Mouse (Mus musculus): ENCODE data around the gene Gpr137c. TPM values are rescaled to one million over a fixed set of nuclear protein-coding genes. Genes with fewer than 3 reads are reported as not detected.

Gene Gpr137c
- polyA plus RNA-seq, 1 experiment from 2014 or later, result 12.8 TPM

DNA sequence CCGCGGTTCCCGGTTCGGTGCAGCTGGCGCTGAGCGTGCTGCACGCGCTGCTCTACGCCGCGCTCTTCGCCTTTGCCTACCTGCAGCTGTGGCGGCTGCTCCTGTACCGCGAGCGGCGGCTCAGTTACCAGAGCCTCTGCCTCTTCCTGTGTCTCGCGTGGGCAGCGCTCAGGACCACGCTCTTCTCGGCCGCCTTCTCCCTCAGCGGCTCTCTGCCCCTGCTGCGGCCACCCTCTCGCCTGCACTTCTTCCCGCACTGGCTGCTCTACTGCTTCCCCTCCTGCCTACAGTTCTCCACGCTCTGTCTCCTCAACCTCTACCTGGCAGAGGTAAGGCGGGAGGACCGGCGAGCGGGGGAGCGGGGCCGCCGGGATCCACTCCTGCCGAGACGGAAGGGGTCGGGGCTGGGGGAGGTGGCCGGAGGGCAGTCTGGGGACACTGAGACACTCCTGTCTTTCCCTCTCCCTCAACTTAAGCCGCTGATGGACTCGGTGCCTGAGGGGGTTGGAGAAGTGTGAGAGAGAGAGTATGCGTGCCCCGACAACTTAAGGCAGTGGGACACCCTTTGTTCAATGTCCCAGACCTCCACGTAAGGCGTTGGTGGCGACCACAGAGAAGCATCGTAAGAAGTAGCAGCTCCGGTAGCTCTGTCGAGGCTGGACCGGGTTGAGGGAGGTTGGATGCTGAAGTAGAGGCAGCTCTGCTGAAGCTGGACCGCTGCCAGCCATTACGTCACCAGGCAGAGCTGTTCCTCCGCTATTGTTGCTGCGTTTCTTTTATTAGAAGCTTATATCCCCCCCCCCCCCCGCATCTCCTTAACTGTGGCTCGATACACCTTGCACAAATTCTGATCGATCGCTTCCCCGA lies 806 bp downstream of the Gpr137c start, which contains the start of gene Txndc16:
Txndc16 (minus strand) TSS at position 239 of the 867 bp plus-strand sequence.
- Histone ChIP-seq H3K36me3 (no peaks in the 10 kb centered on the region), H3K4me3 (peak within 1 kb of the TSS; percentile 86), H3K27me3 (no peaks in the 10 kb centered on the region), H3K4me2 (replicated peaks) (peak within 1 kb of the TSS; percentile 63), H3K4me1 (peaks cover 18% of the 10 kb centered on the region), H3K9ac (replicated peaks) (peak within 1 kb of the TSS; percentile 99), H3K9me3 (no peaks in the 10 kb centered on the region), H3K27ac (replicated peaks) (peak within 1 kb of the TSS; percentile 98)
- ATAC-seq (replicated peaks), result peak; percentile 51
- under 1% methylated on average over 58 of the region's 59 CpGs for WGBS

DNA sequence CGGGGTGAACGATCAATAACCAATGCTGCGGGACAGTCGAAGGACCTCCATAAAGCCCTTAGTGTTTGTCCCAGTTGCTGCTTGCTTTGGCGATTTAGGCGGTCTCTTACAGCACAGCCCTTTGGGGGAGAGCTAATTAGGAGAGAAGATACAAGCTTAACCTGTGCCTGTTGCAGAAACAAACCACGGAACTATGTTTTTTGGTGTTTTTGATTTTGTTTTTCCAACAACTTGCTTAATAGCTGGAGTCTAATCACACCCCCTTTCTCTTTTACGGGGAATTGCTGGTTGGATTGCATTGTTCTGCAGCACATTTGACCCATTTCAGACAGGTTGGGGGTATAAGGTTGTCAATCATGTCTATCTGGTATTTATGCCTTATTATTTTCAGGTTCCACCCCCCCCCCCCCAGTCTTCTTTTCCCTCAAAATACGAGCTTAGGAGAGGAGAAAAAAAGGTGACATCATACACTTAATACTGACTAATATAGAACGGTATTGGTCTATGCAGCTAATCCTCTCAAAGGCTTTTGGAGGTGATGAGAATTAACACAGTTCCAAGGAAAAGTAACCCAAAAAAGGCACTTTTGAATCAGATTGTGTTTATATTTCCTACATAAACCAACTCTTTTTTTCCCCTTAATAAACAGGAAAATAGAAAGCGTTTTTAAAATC lies 1.6 kb downstream of the Gpr137c start:
- no peaks in the 10 kb centered on the region for H3K36me3 ChIP-seq
- H3K4me3 ChIP-seq, result peak overlapping the region; percentile 86
- peak overlapping the region; percentile 98 for H3K27ac ChIP-seq (replicated peaks)
- H3K4me2 ChIP-seq (replicated peaks), result peak overlapping the region; percentile 63
- peaks cover 18% of the 10 kb centered on the region for H3K4me1 ChIP-seq
- no peak for ATAC-seq (replicated peaks)
- H3K9ac ChIP-seq (replicated peaks), result peak overlapping the region; percentile 99
- 8% methylated on average over 11 of the region's 11 CpGs for WGBS
- no peaks in the 10 kb centered on the region for H3K9me3 ChIP-seq
- no peaks in the 10 kb centered on the region for H3K27me3 ChIP-seq

DNA sequence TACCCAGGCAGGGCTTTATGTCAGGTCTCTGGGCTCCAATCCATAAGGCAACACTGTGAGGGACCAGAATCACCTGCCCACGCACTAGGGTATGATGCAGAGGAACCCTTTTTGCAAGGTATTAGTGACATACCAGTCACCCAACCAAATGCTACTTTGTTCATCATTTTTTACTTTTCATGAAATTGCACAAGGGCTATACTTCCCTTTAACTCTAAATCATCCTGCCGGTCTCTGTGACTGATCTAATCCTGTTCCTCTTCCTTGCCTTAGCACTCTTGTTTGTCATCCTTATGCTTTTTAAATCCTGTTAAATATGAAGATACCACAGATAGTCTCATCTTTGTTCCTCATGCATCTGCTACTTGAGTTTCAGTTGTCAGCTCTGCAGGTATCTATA lies 19.5 kb downstream of the Gpr137c start:
- Histone ChIP-seq H3K4me2 (replicated peaks) (no peak overlapping the region), H3K9me3 (no peaks in the 10 kb centered on the region), H3K27me3 (no peaks in the 10 kb centered on the region), H3K27ac (replicated peaks) (no peak overlapping the region), H3K4me3 (no peak overlapping the region), H3K9ac (replicated peaks) (no peak overlapping the region), H3K4me1 (no peaks in the 10 kb centered on the region), H3K36me3 (no peaks in the 10 kb centered on the region)
- WGBS, result 86% methylated on average over 2 of the region's 2 CpGs
- no peak for ATAC-seq (replicated peaks)

DNA sequence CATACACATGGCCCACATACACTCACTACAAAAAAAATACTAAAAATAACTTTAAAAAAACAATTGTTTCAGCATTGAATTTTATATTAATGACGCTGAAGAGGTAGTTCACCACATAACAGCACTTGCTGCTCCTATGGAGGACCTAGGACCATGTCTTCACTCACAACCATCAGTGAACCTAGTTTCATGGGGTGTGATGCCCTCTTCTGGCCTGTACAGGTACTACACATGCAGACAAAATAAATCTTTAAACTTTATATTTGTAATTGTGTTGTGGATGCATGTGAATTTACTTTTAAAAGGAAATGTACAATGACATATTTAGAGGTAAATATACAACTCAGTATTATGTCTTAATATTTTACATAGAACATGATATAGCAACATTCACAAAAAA lies 22.1 kb downstream of the Gpr137c start:
- peaks cover 4% of the 10 kb centered on the region; the same call in 1 of the 2 replicates for H3K36me3 ChIP-seq
- H3K27ac ChIP-seq (replicated peaks), result no peak overlapping the region
- no peaks in the 10 kb centered on the region for H3K27me3 ChIP-seq
- no peak overlapping the region for H3K4me2 ChIP-seq (replicated peaks)
- H3K9ac ChIP-seq (replicated peaks), result no peak overlapping the region
- 63% methylated on average over 1 of the region's 1 CpGs for WGBS
- no peak for ATAC-seq (replicated peaks)
- no peaks in the 10 kb centered on the region for H3K4me1 ChIP-seq
- H3K4me3 ChIP-seq, result no peak overlapping the region
- no peaks in the 10 kb centered on the region for H3K9me3 ChIP-seq

DNA sequence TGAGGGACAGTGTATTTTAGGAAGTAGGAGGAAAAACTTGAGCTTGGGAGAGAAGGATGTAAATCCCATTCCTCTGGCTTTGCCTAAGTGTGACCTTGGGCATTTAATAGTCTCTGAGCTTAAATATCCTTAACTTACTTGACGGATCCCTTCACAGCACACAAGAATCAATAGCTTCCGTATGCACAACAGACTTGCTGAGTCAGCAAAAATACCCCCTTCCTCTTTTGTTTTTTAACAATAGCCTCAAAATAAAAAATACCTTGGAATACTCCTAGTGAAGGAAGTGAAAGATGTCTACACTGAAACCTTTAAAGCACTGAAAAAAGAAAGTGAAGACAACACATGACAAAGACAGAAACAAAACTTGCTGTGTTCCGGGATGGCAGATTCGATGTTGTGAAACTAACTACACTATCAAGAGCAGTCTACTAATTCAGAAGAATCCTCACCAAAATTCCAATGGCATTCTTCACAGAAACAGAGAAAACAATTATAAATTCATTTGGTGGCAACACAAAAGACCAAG lies 32.1 kb downstream of the Gpr137c start:
- Histone ChIP-seq H3K4me1 (no peaks in the 10 kb centered on the region), H3K27ac (replicated peaks) (no peak overlapping the region), H3K4me3 (no peak overlapping the region), H3K4me2 (replicated peaks) (no peak overlapping the region), H3K36me3 (peaks cover 10% of the 10 kb centered on the region), H3K27me3 (no peaks in the 10 kb centered on the region), H3K9me3 (no peaks in the 10 kb centered on the region), H3K9ac (replicated peaks) (no peak overlapping the region)
- 89% methylated on average over 4 of the region's 4 CpGs for WGBS
- no peak for ATAC-seq (replicated peaks)

DNA sequence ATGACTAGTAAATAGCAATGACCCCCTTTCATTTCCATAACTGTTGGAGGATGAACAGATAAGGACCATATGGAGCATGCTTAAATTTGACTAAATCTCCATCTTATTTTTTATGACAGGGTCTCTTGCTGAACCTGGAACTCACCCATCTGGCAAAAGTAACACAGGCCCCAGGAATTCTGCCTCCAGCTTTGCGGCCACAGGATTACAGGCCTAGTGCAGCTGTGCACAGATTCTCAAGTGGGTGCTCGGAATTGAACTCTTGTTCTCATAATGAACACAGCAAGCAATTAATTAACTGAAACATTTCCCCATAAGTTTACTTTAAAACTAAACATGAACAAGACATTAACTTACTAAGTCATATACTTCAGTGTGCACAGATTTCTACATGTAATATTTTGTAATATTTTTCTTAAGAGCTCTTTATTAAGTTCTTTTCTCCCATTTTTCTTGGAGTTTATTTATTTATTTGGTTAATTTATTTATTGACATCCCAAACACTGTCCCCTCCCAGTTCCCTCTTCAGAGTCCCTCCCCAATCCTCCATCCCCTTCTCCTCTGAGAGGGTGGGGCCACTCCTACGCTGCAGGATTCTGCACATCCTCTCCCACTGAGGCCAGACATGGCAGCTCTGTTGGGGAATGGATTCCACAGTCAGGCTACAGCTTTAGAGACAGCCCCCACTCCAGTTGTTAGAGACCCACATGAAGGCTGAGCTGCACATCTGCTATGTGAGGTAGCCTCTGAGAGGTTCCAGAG lies 44.5 kb downstream of the Gpr137c start:
- no peaks in the 10 kb centered on the region for H3K4me1 ChIP-seq
- H3K4me3 ChIP-seq, result no peak overlapping the region
- WGBS, result 73% methylated on average over 3 of the region's 3 CpGs
- no peak overlapping the region for H3K27ac ChIP-seq (replicated peaks)
- peaks cover 29% of the 10 kb centered on the region for H3K36me3 ChIP-seq
- no peaks in the 10 kb centered on the region for H3K27me3 ChIP-seq
- no peak overlapping the region for H3K4me2 ChIP-seq (replicated peaks)
- no peak for ATAC-seq (replicated peaks)
- H3K9ac ChIP-seq (replicated peaks), result no peak overlapping the region
- no peaks in the 10 kb centered on the region for H3K9me3 ChIP-seq

DNA sequence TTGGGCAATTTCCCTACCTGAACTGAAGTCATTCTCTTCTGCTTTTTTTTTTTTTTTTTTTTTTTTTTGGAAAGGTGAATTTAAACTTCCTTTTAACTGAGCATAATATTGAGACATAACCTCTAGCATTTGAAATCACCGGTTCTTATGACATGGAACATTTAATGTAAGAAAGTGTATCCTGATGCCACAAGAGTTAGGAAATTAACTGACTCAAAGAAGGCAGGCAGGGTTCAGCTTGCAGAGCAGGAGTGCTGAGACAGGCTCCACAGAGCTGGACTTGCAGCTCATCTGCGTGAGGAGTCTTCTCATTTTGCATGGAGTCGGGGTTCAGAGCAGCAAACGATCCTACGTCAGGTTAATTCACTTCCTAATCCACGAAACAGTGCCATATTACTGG lies 56.3 kb downstream of the Gpr137c start:
- H3K27me3 ChIP-seq, result no peaks in the 10 kb centered on the region
- no peaks in the 10 kb centered on the region for H3K4me1 ChIP-seq
- 95% methylated on average over 6 of the region's 6 CpGs for WGBS
- H3K9me3 ChIP-seq, result no peaks in the 10 kb centered on the region
- ATAC-seq (replicated peaks), result no peak
- no peak overlapping the region for H3K9ac ChIP-seq (replicated peaks)
- peaks cover 19% of the 10 kb centered on the region for H3K36me3 ChIP-seq
- no peak overlapping the region for H3K27ac ChIP-seq (replicated peaks)
- H3K4me3 ChIP-seq, result no peak overlapping the region
- H3K4me2 ChIP-seq (replicated peaks), result no peak overlapping the region

DNA sequence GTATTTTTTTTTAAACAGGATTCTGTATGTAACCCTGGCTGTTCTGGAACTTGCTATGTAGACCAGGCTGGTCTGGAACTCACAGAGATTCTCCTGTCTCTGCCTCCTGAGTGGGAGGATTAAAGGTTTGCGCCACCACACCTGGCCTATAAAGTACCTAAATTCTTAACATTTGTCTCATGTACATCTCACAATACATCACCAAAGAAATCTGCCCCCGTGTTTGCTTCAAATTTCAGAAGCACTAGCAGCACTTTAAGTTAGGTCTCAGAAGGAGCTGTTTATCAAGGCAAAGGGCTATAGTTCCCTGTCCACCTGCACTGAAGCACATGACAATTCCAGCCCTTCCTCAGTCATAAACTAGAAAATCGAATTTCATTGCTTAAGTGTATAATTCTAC lies 62.5 kb downstream of the Gpr137c start:
- H3K9me3 ChIP-seq, result no peaks in the 10 kb centered on the region
- no peaks in the 10 kb centered on the region for H3K27me3 ChIP-seq
- peaks cover 29% of the 10 kb centered on the region for H3K36me3 ChIP-seq
- H3K4me2 ChIP-seq (replicated peaks), result no peak overlapping the region
- ATAC-seq (replicated peaks), result no peak
- H3K9ac ChIP-seq (replicated peaks), result no peak overlapping the region
- H3K27ac ChIP-seq (replicated peaks), result no peak overlapping the region
- no peaks in the 10 kb centered on the region for H3K4me1 ChIP-seq
- 87% methylated on average over 3 of the region's 3 CpGs for WGBS
- no peak overlapping the region for H3K4me3 ChIP-seq

DNA sequence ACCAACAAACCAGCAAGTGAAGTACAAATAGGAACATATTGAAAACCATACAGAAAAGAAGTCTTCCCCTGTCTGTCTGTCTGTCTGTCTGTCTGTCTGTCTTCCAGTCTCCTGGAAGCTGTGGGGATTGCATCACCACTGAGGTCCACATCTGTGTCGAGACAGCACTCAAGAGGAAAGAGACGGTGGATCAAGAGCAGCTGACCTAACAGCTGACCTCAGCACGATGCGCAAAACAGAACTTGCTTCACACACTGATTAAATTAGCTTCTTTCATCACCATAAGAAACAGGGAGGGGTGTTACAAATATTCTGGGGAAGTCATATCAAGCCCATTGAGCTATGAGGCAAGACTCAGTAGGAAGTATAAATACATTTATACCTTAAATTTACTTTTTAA lies 72.1 kb downstream of the Gpr137c start:
- Histone ChIP-seq H3K4me2 (replicated peaks) (no peak overlapping the region), H3K4me1 (no peaks in the 10 kb centered on the region), H3K4me3 (no peak overlapping the region), H3K36me3 (peaks cover 41% of the 10 kb centered on the region), H3K27ac (replicated peaks) (no peak overlapping the region), H3K9ac (replicated peaks) (no peak overlapping the region), H3K27me3 (no peaks in the 10 kb centered on the region), H3K9me3 (no peaks in the 10 kb centered on the region)
- WGBS, result 90% methylated on average over 4 of the region's 4 CpGs
- ATAC-seq (replicated peaks), result no peak

DNA sequence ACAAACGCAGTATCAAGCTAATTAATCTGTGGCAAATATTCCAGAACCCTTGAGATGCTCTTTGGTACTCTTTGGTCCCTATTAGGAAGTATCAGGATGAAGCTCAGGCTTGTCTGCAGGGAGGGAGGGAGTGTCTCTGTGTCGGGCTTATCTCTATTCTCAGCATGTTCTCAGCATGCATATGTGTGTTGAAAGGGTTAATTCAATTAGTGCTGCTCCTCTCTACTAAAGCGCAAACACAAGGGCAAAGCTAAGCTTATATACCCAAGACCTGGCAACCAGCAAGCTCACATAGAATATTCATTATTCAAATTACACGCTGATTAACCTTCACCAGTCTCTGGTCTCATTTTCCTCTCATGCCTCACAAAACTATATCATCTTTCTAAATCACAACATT lies 84.4 kb downstream of the Gpr137c start:
- H3K9ac ChIP-seq (replicated peaks), result no peak overlapping the region
- WGBS, result 30% methylated on average over 4 of the region's 4 CpGs
- no peak overlapping the region for H3K4me3 ChIP-seq
- H3K27ac ChIP-seq (replicated peaks), result no peak overlapping the region
- no peaks in the 10 kb centered on the region for H3K27me3 ChIP-seq
- no peak overlapping the region for H3K4me2 ChIP-seq (replicated peaks)
- H3K4me1 ChIP-seq, result peaks cover 3% of the 10 kb centered on the region; the same call in 1 of the 2 replicates
- ATAC-seq (replicated peaks), result peak; percentile 66
- peaks cover 29% of the 10 kb centered on the region for H3K36me3 ChIP-seq
- no peaks in the 10 kb centered on the region for H3K9me3 ChIP-seq

DNA sequence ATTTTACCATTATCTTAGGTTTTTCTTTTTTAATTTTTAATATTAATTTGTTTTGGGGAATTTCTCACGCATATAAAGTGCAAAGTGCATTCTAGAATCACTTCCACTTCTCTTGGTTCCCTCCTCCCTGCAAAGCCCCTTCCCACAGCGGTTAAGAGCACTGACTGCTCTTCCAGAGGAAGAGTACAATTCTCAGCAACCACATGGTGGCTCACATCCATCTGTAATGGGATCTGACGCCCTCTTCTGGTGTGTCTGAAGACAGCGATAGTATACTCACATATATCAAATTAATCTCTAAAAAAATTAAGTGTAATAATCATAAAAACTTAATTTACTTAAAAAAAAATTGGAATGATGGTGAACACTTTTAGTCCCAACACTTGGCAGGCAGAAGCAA lies 84.9 kb downstream of the Gpr137c start:
- no peaks in the 10 kb centered on the region for H3K27me3 ChIP-seq
- peaks cover 3% of the 10 kb centered on the region; the same call in 1 of the 2 replicates for H3K4me1 ChIP-seq
- H3K9me3 ChIP-seq, result no peaks in the 10 kb centered on the region
- no peak overlapping the region for H3K27ac ChIP-seq (replicated peaks)
- H3K9ac ChIP-seq (replicated peaks), result no peak overlapping the region
- WGBS, result 55% methylated on average over 4 of the region's 4 CpGs
- H3K4me2 ChIP-seq (replicated peaks), result no peak overlapping the region
- H3K36me3 ChIP-seq, result peaks cover 27% of the 10 kb centered on the region
- ATAC-seq (replicated peaks), result no peak
- H3K4me3 ChIP-seq, result no peak overlapping the region

DNA sequence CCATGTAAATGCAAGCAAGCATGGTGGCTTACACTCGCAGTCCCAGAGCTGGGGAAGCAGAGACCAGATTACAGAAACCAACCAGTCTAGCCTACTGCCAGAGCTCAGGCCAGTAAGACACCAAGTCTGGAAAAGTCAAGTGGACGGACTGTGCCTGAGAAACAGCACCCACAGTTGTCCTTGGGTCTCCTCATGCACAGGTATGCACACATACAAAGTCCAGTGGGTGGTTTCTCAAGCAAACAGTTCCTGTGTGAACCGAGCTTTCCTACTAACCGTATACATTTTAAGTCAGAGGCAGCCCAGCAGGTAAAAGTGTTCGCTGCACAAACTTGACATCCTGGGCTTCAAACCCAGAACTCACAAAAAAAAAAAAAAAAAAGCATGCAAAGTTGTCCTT lies 86.3 kb downstream of the Gpr137c start:
- peaks cover 3% of the 10 kb centered on the region; the same call in 1 of the 2 replicates for H3K4me1 ChIP-seq
- ATAC-seq (replicated peaks), result no peak
- H3K36me3 ChIP-seq, result peaks cover 19% of the 10 kb centered on the region

More for the DNA sequence above, 86.3 kb downstream of the Gpr137c start:
- Histone ChIP-seq H3K9me3 (no peaks in the 10 kb centered on the region), H3K4me3 (no peak overlapping the region), H3K27me3 (no peaks in the 10 kb centered on the region), H3K4me2 (replicated peaks) (no peak overlapping the region), H3K27ac (replicated peaks) (no peak overlapping the region), H3K9ac (replicated peaks) (no peak overlapping the region)
- WGBS, result 94% methylated on average over 5 of the region's 5 CpGs
